Mouse (Mus musculus): ENCODE results near the gene Gm11985. TPM values are rescaled to one million over a fixed set of nuclear protein-coding genes. Genes with fewer than 3 reads are reported as not detected.

Gene Gm11985
- polyA plus RNA-seq, 2 experiments = not detected

DNA sequence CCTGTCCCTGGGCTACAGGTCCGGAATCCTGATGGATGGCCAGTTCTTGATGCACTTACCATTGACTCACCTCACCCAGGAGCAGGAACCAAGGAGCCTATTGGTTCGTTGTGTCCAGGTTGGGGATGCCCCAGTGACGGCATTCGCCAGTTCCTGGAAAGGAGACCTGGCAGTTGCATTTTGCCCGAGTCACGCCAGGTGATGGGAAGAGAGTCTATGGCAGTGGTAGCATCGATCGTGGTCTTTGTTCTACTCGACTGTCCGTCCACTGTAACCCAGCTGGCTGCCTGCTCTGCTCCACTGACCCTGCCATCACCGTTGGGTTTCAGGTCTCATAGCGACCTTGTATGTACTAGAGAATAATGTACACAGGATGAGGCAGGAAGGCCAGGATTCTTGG lies 36.0 kb downstream of the Gm11985 start:
- Histone ChIP-seq H3K36me3 (replicated peaks; ENCODE audit: control insufficient read depth, insufficient read depth, low read depth) (no peaks in the 10 kb centered on the region), H3K4me1 (replicated peaks; ENCODE audit: control insufficient read depth in 2 of 2, insufficient read depth in 2 of 2, low read length in 1 of 2) (peaks cover 0 to 18% of the 10 kb centered on the region in 2 experiments; a peak in 3 of 4 replicates), H3K27ac (no peak overlapping the region), H3K9me3 (ENCODE audit: control insufficient read depth, low read length) (no peaks in the 10 kb centered on the region), H3K27me3 (ENCODE audit: control insufficient read depth, insufficient read depth, low read length) (no peaks in the 10 kb centered on the region), H3K9ac (replicated peaks) (no peak overlapping the region), H3K4me2 (ENCODE audit: low read depth) (no peak overlapping the region), H3K4me3 (ENCODE audit: insufficient read depth in 1 of 2, low read depth in 2 of 2, low read length in 2 of 2) (no peak overlapping the region)
- no peak for TF ChIP-seq EP300 (IDR thresholded peaks at IDR 0.05; ENCODE audit: low read depth)
- TF ChIP-seq CTCF (IDR thresholded peaks at IDR 0.05; ENCODE audit: low read depth) = no peak
- ATAC-seq (ENCODE audit: insufficient read depth) (no peak), DNase-seq (ENCODE audit: low read depth in 3 of 3, low spot score in 3 of 3) (no peak)
- 74% methylated on average over 12 of the region's 12 CpGs for WGBS (ENCODE audit: insufficient replicate concordance)

DNA sequence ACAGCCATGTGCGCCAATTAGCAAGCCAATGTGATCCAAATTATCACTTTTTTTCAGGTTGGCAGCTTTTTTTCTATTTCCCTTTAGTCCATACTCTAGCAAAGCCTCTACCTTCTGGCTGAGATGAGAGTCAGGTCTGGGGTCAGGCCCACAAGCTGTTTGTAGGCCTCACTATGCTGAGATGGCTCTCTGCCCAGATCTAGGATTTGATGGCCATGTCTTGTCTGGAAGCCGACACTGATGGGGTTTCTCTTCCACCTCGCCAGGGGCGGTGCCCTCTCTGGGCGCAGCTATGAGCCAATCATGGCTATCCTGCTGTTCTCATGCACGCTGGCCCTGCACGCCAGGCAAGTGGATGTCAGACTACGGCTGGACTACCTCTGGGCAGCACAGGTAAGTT lies 37.9 kb downstream of the Gm11985 start:
- 70% methylated on average over 8 of the region's 8 CpGs for WGBS (ENCODE audit: insufficient replicate concordance)
- no peak overlapping the region for H3K27ac ChIP-seq
- TF ChIP-seq EP300 (IDR thresholded peaks at IDR 0.05; ENCODE audit: low read depth) = no peak
- TF ChIP-seq CTCF (IDR thresholded peaks at IDR 0.05; ENCODE audit: low read depth) = no peak
- H3K4me2 ChIP-seq (ENCODE audit: low read depth) = no peak overlapping the region
- no peak overlapping the region for H3K4me3 ChIP-seq (ENCODE audit: insufficient read depth in 1 of 2, low read depth in 2 of 2, low read length in 2 of 2)
- H3K9me3 ChIP-seq (ENCODE audit: control insufficient read depth, low read length) = no peaks in the 10 kb centered on the region
- ATAC-seq (ENCODE audit: insufficient read depth) (no peak), DNase-seq (ENCODE audit: low read depth in 3 of 3, low spot score in 3 of 3) (no peak)
- no peak overlapping the region for H3K9ac ChIP-seq (replicated peaks)
- H3K4me1 ChIP-seq (replicated peaks; ENCODE audit: control insufficient read depth in 2 of 2, insufficient read depth in 2 of 2, low read length in 1 of 2) = peaks cover 0 to 14% of the 10 kb centered on the region in 2 experiments; a peak in 2 of 4 replicates
- H3K36me3 ChIP-seq (replicated peaks; ENCODE audit: control insufficient read depth, insufficient read depth, low read depth) = no peaks in the 10 kb centered on the region
- no peaks in the 10 kb centered on the region for H3K27me3 ChIP-seq (ENCODE audit: control insufficient read depth, insufficient read depth, low read length)

DNA sequence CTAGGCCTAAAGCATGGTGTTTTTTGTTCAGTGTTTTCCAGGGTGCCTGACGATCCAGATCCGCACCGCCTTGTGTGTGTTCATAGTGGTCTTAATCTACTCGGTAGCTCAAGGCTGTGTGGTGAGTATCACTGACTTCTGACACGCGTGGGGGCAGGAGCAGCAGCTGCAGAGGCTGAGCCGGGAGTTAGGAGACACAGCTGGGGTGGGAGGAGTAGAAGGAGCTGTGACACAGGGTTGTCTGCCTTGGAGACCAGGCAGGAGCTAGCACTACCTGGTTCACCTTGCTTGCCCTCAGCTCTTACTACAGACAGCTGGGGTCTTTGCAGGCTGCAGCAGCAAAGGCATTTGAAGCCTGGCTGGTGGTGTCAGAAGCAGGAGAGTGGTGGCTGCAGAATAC lies 38.9 kb downstream of the Gm11985 start:
- H3K4me2 ChIP-seq (ENCODE audit: low read depth) = no peak overlapping the region
- H3K9ac ChIP-seq (replicated peaks) = no peak overlapping the region
- no peak for TF ChIP-seq CTCF (IDR thresholded peaks at IDR 0.05; ENCODE audit: low read depth)
- no peak for TF ChIP-seq EP300 (IDR thresholded peaks at IDR 0.05; ENCODE audit: low read depth)
- 70% methylated on average over 7 of the region's 7 CpGs for WGBS (ENCODE audit: insufficient replicate concordance)
- no peaks in the 10 kb centered on the region for H3K36me3 ChIP-seq (replicated peaks; ENCODE audit: control insufficient read depth, insufficient read depth, low read depth)
- H3K4me1 ChIP-seq (replicated peaks; ENCODE audit: control insufficient read depth in 2 of 2, insufficient read depth in 2 of 2, low read length in 1 of 2) = peaks cover 0 to 14% of the 10 kb centered on the region in 2 experiments; a peak in 2 of 4 replicates
- H3K27ac ChIP-seq = no peak overlapping the region
- H3K4me3 ChIP-seq (ENCODE audit: insufficient read depth in 1 of 2, low read depth in 2 of 2, low read length in 2 of 2) = no peak overlapping the region
- no peak for ATAC-seq (ENCODE audit: insufficient read depth)
- no peaks in the 10 kb centered on the region for H3K9me3 ChIP-seq (ENCODE audit: control insufficient read depth, low read length)
- H3K27me3 ChIP-seq (ENCODE audit: control insufficient read depth, insufficient read depth, low read length) = no peaks in the 10 kb centered on the region
- no peak for DNase-seq (ENCODE audit: low read depth in 3 of 3, low spot score in 3 of 3)

DNA sequence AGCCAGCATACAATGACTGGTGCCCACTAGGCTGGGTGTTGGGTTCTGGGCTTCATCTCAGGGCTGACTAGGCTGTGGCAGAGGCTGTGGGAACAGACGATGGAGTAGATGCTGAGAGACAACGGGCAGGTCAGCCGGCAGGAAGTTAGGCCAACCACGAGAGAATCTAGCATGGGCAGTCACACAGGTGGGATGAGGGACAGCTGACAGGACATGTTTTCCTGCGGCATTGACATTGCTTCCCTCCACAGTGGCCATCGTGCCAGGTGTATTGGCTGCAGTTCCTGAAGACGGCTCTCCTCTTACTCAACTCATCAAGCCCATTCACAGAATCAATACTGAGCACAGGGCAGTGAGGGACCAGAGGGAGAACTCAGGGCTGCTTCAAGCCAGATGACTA lies 40.4 kb downstream of the Gm11985 start:
- TF ChIP-seq EP300 (IDR thresholded peaks at IDR 0.05; ENCODE audit: low read depth) = no peak
- TF ChIP-seq CTCF (IDR thresholded peaks at IDR 0.05; ENCODE audit: low read depth) = no peak
- peaks cover 0 to 12% of the 10 kb centered on the region in 2 experiments; a peak in 2 of 4 replicates for H3K4me1 ChIP-seq (replicated peaks; ENCODE audit: control insufficient read depth in 2 of 2, insufficient read depth in 2 of 2, low read length in 1 of 2)

DNA sequence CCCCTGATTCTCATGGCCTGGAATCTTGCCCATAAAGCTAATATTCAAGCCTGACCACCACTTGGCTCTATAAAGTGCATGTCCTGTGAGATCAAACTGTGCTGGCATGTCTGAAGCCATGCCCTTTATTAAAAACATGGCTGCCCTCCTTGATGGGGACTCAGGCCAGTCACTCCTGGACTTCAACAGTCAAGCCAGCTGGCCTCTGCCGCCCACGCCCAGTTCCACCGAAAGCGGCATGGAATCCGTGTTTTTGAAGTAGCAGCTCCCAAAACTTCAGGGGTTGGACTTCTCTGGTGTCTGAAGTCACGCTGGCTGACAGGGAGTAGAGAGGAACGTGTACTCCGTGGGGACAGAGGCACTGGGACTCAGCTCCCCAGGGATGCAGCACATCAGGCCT lies 40.8 kb downstream of the Gm11985 start:
- DNase-seq (ENCODE audit: low read depth in 3 of 3, low spot score in 3 of 3) (no peak), ATAC-seq (ENCODE audit: insufficient read depth) (no peak)
- TF ChIP-seq CTCF (IDR thresholded peaks at IDR 0.05; ENCODE audit: low read depth) = no peak
- TF ChIP-seq EP300 (IDR thresholded peaks at IDR 0.05; ENCODE audit: low read depth) = no peak
- Histone ChIP-seq H3K9me3 (ENCODE audit: control insufficient read depth, low read length) (no peaks in the 10 kb centered on the region), H3K27me3 (ENCODE audit: control insufficient read depth, insufficient read depth, low read length) (no peaks in the 10 kb centered on the region), H3K4me3 (ENCODE audit: insufficient read depth in 1 of 2, low read depth in 2 of 2, low read length in 2 of 2) (no peak overlapping the region), H3K4me1 (replicated peaks; ENCODE audit: control insufficient read depth in 2 of 2, insufficient read depth in 2 of 2, low read length in 1 of 2) (peaks cover 0 to 12% of the 10 kb centered on the region in 2 experiments; a peak in 2 of 4 replicates), H3K9ac (replicated peaks) (no peak overlapping the region), H3K36me3 (replicated peaks; ENCODE audit: control insufficient read depth, insufficient read depth, low read depth) (no peaks in the 10 kb centered on the region), H3K27ac (no peak overlapping the region), H3K4me2 (ENCODE audit: low read depth) (no peak overlapping the region)
- 62% methylated on average over 8 of the region's 8 CpGs for WGBS (ENCODE audit: insufficient replicate concordance)

More for the DNA sequence above, 40.4 kb downstream of the Gm11985 start:
- no peak for ATAC-seq (ENCODE audit: insufficient read depth)
- H3K9ac ChIP-seq (replicated peaks) = no peak overlapping the region
- no peaks in the 10 kb centered on the region for H3K36me3 ChIP-seq (replicated peaks; ENCODE audit: control insufficient read depth, insufficient read depth, low read depth)
- no peak overlapping the region for H3K4me2 ChIP-seq (ENCODE audit: low read depth)
- H3K27me3 ChIP-seq (ENCODE audit: control insufficient read depth, insufficient read depth, low read length) = no peaks in the 10 kb centered on the region
- WGBS (ENCODE audit: insufficient replicate concordance) = 47% methylated on average over 7 of the region's 7 CpGs
- no peaks in the 10 kb centered on the region for H3K9me3 ChIP-seq (ENCODE audit: control insufficient read depth, low read length)
- no peak for DNase-seq (ENCODE audit: low read depth in 3 of 3, low spot score in 3 of 3)
- H3K27ac ChIP-seq = no peak overlapping the region
- H3K4me3 ChIP-seq (ENCODE audit: insufficient read depth in 1 of 2, low read depth in 2 of 2, low read length in 2 of 2) = no peak overlapping the region
